Mouse (Mus musculus) kidney, adult 2 months (tissue): ENCODE results near the gene Crtc3. TPM values are rescaled to one million over a fixed set of nuclear protein-coding genes. Genes with fewer than 3 reads are reported as not detected.

Experiments
- DNase-seq: peaks from one replicate; pipeline ENCODE4 v3.0.0; 2021
- H3K27ac ChIP-seq: fragments of 200-500 bp; 2 replicates; pipeline ENCODE4 v1.5.1; 2012; ENCODE audit warnings: low read depth, low read length, control low read depth, inconsistent platforms; ENCODE audit not compliant: insufficient read depth
- H3K27me3 ChIP-seq: fragments of 200-500 bp; replicated peaks from 2 replicates; pipeline ENCODE4 v1.6.1; 2012; ENCODE audit warnings: mild to moderate bottlenecking, moderate library complexity, low read length, inconsistent platforms; ENCODE audit not compliant: control insufficient read depth, insufficient read depth
- H3K36me3 ChIP-seq: fragments of 200-500 bp; 2 replicates; pipeline ENCODE4 v1.6.1; 2012; ENCODE audit warnings: mild to moderate bottlenecking, moderate library complexity, low read length, inconsistent platforms; ENCODE audit not compliant: control insufficient read depth, insufficient read depth
- H3K4me1 ChIP-seq: fragments of 200-500 bp; 2 replicates; pipeline ENCODE4 v1.6.1; 2011; ENCODE audit warnings: low read length; ENCODE audit not compliant: control insufficient read depth, insufficient read depth
- H3K4me3 ChIP-seq: fragments of 200-500 bp; 2 replicates; pipeline ENCODE4 v1.5.1; 2011; ENCODE audit warnings: mild to moderate bottlenecking, low read depth, low read length, control low read depth; ENCODE audit not compliant: insufficient read depth
- CTCF ChIP-seq: fragments of 200-500 bp; conservative IDR thresholded peaks from 2 replicates; pipeline ENCODE4 v1.5.1; 2011; ENCODE audit warnings: low read depth, mild to moderate bottlenecking, control low read depth, low read length, moderate library complexity, mixed read lengths; ENCODE audit not compliant: insufficient read depth, insufficient read length
- POLR2A ChIP-seq: fragments of 200-500 bp; IDR thresholded peaks from one replicate; pipeline ENCODE4 v1.6.1; 2011; ENCODE audit warnings: low read depth, low read length, control low read depth
- WGBS: fragments of 180-500 bp; shearing (Covaris S2); methylation state at CpG from one replicate; pipeline ENCODE4 v1.1.7; 2018; 5-methylcytosine and 5-hydroxymethylcytosine counted together
- polyA plus RNA-seq: library from polyadenylated mRNA; depleted of rRNA; stranded (reverse); fragments of >200 nt; gene quantifications from 2 replicates; pipeline ENCODE4 v1.2.3, GENCODE M21; 2012

Crtc3 gene
- polyA plus RNA-seq, 1 experiment: 13.3 TPM

DNA sequence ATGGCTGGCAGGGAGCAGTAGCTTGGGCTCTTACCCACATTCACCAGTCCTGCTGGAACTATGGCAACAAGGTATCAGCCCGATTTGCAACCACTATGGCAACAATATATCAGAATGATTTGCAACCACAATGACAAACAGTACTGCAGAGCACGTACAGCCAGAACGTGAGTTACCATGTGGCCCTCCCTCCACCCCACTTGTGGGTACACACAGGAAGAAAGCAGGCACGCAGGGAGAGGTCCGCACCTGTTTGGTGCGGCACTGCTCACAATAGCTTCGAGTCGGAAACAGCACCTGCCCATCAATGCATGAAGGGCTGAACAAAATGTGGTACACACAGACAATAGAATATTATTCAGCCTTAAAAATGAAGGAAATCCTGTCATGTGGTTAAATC, 29.8 kb upstream of the Crtc3 start:
- H3K27ac ChIP-seq: no peak overlapping the region
- peaks cover 5% of the 10 kb centered on the region; the same call in 1 of the 2 replicates for H3K36me3 ChIP-seq
- no peaks in the 10 kb centered on the region for H3K4me1 ChIP-seq
- no peak for TF ChIP-seq POLR2A
- TF ChIP-seq CTCF: no peak
- no peak overlapping the region for H3K4me3 ChIP-seq
- no peak for DNase-seq
- 77% methylated on average over 8 of the region's 8 CpGs for WGBS
- no peaks in the 10 kb centered on the region for H3K27me3 ChIP-seq

DNA sequence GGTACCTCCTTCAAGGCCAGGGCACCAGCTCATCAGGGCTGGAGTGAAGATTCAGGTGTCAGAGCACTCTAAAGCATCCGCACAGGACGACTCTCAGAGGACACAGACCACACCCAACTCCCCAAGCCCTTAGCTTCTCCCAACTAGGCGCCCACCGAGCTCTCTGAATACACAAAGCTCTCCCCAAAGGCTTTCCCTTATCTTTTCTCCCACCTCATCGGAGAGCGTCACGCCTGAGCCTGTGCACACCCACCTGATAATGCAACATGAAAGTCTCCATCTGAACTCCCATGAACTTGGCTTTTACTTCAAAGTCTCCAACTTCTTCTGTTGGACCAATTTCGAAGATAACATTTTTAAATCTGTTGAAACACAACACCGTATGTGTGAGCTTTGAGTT, 28.1 kb upstream of the Crtc3 start:
- H3K36me3 ChIP-seq: peaks cover 5% of the 10 kb centered on the region; the same call in 1 of the 2 replicates
- H3K4me1 ChIP-seq: no peaks in the 10 kb centered on the region
- no peak for TF ChIP-seq POLR2A
- no peak for TF ChIP-seq CTCF
- H3K4me3 ChIP-seq: no peak overlapping the region
- no peak for DNase-seq
- H3K27me3 ChIP-seq: no peaks in the 10 kb centered on the region
- WGBS: 89% methylated on average over 9 of the region's 9 CpGs
- no peak overlapping the region for H3K27ac ChIP-seq

DNA sequence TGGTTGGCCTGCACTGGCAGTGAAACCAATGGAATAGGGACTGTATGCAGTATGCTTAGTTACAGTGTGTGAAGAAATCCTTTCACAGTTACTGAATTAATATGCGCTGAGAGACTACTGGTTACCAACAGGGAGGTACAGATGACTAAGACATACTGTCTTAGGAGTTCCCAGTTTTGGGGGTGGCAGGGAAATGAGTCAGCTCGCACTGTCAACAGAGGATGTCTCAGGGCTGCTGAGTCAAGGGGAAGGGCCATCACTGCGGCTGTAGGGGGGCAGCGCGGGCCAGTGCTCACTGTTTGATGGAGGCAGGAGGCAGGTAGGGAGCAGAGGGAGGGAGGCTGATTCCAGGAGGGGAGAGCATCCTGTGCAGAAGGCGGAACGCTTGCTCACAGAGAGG, 26.6 kb upstream of the Crtc3 start:
- Histone ChIP-seq H3K27me3 (no peaks in the 10 kb centered on the region), H3K27ac (no peak overlapping the region), H3K4me3 (no peak overlapping the region), H3K36me3 (peaks cover 3% of the 10 kb centered on the region; the same call in 1 of the 2 replicates), H3K4me1 (no peaks in the 10 kb centered on the region)
- DNase-seq: no peak
- TF ChIP-seq POLR2A (no peak), CTCF (no peak)
- 76% methylated on average over 7 of the region's 7 CpGs for WGBS

DNA sequence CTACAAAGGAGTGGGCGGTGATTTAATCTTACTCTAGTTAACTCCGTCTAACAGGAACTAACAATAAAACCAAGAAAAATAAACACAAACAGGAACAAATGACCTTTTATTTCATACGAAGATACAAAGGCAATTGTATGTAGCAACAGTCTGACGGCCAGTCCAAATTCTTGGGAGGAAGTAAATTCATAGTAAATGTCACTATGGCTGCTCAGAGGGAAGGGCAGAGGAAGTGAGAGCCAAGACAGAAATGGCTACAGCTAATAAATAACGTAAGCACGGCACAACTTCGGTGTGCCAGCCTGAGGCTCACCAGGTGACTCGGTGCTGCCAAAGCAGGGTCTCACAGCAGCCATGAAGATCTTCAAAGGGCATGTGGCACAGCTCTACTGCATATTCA, 22.8 kb upstream of the Crtc3 start:
- Histone ChIP-seq H3K4me1 (no peaks in the 10 kb centered on the region), H3K4me3 (no peak overlapping the region), H3K27ac (no peak overlapping the region), H3K27me3 (no peaks in the 10 kb centered on the region), H3K36me3 (peaks cover 3% of the 10 kb centered on the region; the same call in 1 of the 2 replicates)
- WGBS: 52% methylated on average over 8 of the region's 8 CpGs
- no peak for DNase-seq
- no peak for TF ChIP-seq POLR2A

DNA sequence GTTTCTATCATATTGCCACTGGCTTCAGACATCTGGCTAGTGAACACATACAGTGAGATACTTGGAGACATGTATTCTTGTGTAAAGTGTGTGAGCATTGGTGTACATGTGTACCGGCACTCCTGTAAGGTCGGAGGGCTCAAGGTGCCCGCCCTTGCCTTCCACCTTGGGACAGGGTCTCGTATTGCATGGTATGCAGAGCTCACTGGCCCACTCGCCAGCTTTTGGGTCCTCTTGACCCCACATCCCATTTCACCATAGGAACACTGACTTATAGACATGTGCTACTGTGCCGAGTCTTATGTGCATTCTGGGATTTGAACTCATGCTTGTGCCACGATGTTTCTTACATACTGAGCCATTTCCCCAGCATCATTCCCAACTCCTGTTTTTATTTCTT, 21.7 kb upstream of the Crtc3 start:
- no peaks in the 10 kb centered on the region for H3K4me1 ChIP-seq
- TF ChIP-seq CTCF: no peak
- TF ChIP-seq POLR2A: no peak
- no peak overlapping the region for H3K27ac ChIP-seq
- H3K36me3 ChIP-seq: peaks cover 3% of the 10 kb centered on the region; the same call in 1 of the 2 replicates
- no peak for DNase-seq
- H3K4me3 ChIP-seq: no peak overlapping the region
- H3K27me3 ChIP-seq: no peaks in the 10 kb centered on the region
- WGBS: 97% methylated on average over 7 of the region's 7 CpGs

DNA sequence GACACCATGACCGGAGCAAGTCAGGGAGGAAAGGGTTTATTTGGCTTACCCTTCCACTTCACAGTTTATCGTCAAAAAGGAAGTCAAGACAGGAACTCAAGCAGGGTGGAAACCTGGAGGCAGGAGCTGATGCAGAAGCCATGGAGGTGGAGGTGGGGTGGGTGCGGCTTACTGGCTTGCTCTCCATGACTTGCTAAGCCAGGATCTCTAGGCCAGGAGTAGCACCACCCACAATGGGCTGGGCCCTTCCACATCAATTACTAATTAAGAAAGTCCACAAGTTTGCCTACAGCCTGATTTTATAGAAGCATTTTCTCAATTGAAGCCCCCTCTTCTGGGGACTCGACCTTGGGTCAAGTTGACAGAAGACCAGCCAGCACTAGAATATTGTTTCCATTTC, 15.4 kb upstream of the Crtc3 start:
- DNase-seq: no peak
- TF ChIP-seq POLR2A (no peak), CTCF (no peak)
- no peaks in the 10 kb centered on the region for H3K36me3 ChIP-seq
- no peaks in the 10 kb centered on the region for H3K27me3 ChIP-seq
- H3K4me1 ChIP-seq: no peaks in the 10 kb centered on the region
- WGBS: 84% methylated on average over 4 of the region's 4 CpGs
- no peak overlapping the region for H3K4me3 ChIP-seq
- H3K27ac ChIP-seq: no peak overlapping the region

DNA sequence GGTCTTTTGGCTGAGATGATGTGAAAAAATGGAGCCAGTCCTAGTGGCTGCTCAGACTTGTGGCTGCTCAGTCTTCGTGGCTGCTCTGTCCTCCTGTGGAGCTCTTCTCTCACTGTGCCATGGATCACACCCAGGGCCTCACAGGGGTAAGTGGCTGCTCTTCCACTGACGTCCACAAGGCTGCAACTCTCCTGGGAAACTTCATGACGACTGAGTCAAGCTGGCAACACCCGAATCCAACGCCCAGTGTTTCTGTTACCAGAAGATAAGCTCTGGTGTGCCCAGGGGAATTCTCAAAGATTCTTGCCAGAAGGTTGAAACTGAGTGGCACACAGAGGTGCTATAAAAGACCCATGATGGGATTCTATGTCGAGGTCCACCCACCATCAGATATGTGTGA, 13.8 kb upstream of the Crtc3 start:
- Histone ChIP-seq H3K36me3 (no peaks in the 10 kb centered on the region), H3K27ac (no peak overlapping the region), H3K4me3 (no peak overlapping the region), H3K27me3 (no peaks in the 10 kb centered on the region), H3K4me1 (no peaks in the 10 kb centered on the region)
- TF ChIP-seq POLR2A (no peak), CTCF (no peak)
- no peak for DNase-seq
- 70% methylated on average over 6 of the region's 6 CpGs for WGBS

DNA sequence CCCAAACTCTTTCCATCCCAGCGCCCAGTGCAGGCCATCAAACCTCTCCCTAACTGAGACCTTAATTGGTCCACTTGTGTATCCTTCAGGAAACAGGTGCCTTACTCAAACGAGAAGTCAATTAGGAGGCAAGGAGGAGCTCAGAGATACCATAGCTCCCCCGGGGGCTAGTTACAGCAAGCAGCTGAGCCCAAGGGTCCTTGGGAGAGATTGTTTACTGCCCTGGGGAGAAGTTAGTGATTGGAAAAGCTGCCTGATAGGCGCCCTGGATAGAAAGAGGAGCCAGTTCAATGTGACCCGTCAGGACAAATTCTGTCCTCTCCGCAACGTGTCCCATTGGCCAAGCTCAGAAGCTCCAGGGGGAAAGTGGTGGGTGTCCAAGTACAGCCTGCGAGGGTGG, 11.0 kb upstream of the Crtc3 start:
- Histone ChIP-seq H3K4me1 (no peaks in the 10 kb centered on the region), H3K27ac (no peak overlapping the region), H3K36me3 (no peaks in the 10 kb centered on the region), H3K4me3 (no peak overlapping the region), H3K27me3 (no peaks in the 10 kb centered on the region)
- WGBS: 69% methylated on average over 8 of the region's 8 CpGs
- no peak for DNase-seq
- TF ChIP-seq CTCF (no peak), POLR2A (no peak)
